Mouse (Mus musculus) hindbrain, embryonic 11.5 days (tissue): ENCODE measurements around the gene Galnt4. TPM values are rescaled to one million over a fixed set of nuclear protein-coding genes. Genes with fewer than 3 reads are reported as not detected.

Experiments
- ATAC-seq: fragments of 200-750 bp; cut with Nextera tagmentation; 2 replicates; pipeline ENCODE4 v1.8.0; 2017; ENCODE audit warnings: mild to moderate bottlenecking, moderate TSS enrichment, moderate library complexity; ENCODE audit not compliant: low FRiP score
- DNase-seq: peaks from one replicate; pipeline ENCODE4 v3.0.0-alpha.2; 2015; ENCODE audit warnings: low spot score
- H3K27ac ChIP-seq: fragments of 300-500 bp; sonication (generic); 2 replicates; pipeline ENCODE4 v1.5.1; 2014; ENCODE audit warnings: mild to moderate bottlenecking, low read depth, low read length
- H3K27me3 ChIP-seq: fragments of 300-500 bp; sonication (generic); 2 replicates; pipeline ENCODE4 v1.6.1; 2014; ENCODE audit warnings: mild to moderate bottlenecking, low read length, moderate library complexity, mixed read lengths; ENCODE audit not compliant: control insufficient read depth, insufficient read depth
- H3K36me3 ChIP-seq: fragments of 300-500 bp; sonication (generic); 2 replicates; pipeline ENCODE4 v1.6.1; 2014; ENCODE audit warnings: mild to moderate bottlenecking, low read length, moderate library complexity, mixed read lengths; ENCODE audit not compliant: control insufficient read depth, insufficient read depth
- H3K4me1 ChIP-seq: fragments of 300-500 bp; sonication (generic); replicated peaks from 2 replicates; pipeline ENCODE4 v1.6.1; 2014; ENCODE audit warnings: low read length, mixed read lengths; ENCODE audit not compliant: control insufficient read depth, insufficient read depth
- H3K4me2 ChIP-seq: fragments of 300-500 bp; sonication (generic); replicated peaks from 2 replicates; pipeline ENCODE4 v1.6.1; 2014; ENCODE audit warnings: mild to moderate bottlenecking, low read depth, low read length
- H3K4me3 ChIP-seq: fragments of 300-500 bp; sonication (generic); 2 replicates; pipeline ENCODE4 v1.5.1; 2014; ENCODE audit warnings: low read depth, low read length
- H3K9ac ChIP-seq: fragments of 300-500 bp; sonication (generic); 2 replicates; pipeline ENCODE4 v1.6.1; 2014; ENCODE audit warnings: low read depth, low read length
- H3K9me3 ChIP-seq: fragments of 300-500 bp; sonication (generic); 2 replicates; pipeline ENCODE4 v1.6.1; 2016; ENCODE audit warnings: low read length; ENCODE audit not compliant: control insufficient read depth
- whole genome bisulfite sequencing: fragments of 180-500 bp; shearing (Covaris S2); extraction: QIAGEN DNeasy Blood & Tissue Kit; methylation state at CpG from one replicate; pipeline ENCODE4 v1.1.7; 2014; 5-methylcytosine and 5-hydroxymethylcytosine counted together
- polyA plus RNA-seq: library from polyadenylated mRNA; unstranded; fragments of >200 nt; fragmentation: Nextera tagmentation; extraction: Ambion mirVana; gene quantifications from 2 replicates; pipeline ENCODE4 v1.2.1, GENCODE M21; 2014

Galnt4 gene
- polyA plus RNA-seq, 1 experiment from 2014 or later = 4.2 TPM

DNA sequence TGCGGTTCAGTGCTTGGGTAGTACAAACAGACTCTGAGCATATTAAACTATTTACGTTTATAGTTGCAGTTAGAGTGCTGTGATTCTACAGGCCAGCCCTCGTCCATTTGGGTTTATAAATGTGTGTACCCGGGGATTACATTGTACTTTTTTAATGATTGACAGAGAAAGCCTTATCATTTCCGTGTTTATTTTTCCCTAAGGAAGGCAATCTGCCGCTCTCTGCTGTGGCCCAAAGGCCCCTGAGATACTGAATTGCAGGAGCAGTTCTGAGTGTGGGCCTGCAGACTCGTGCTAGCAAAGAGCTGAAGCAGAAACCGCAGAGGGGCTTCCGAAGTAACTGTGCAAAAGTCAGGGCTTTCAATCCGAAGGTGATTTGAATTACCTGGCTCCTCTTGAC is 9.9 kb downstream of the Galnt4 start:
- Histone ChIP-seq H3K36me3 (no peaks in the 10 kb centered on the region), H3K9ac (no peak overlapping the region), H3K9me3 (no peaks in the 10 kb centered on the region), H3K27me3 (no peaks in the 10 kb centered on the region), H3K27ac (no peak overlapping the region), H3K4me2 (no peak overlapping the region), H3K4me3 (no peak overlapping the region), H3K4me1 (no peaks in the 10 kb centered on the region; the same call in 1 of the 2 replicates)
- ATAC-seq = no peak
- no peak for DNase-seq
- 87% methylated on average over 10 of the region's 10 CpGs for WGBS

GRCm38 (mm10) chr10:99118697-99119096 is 10.7 kb downstream of the Galnt4 start:
- Histone ChIP-seq H3K9me3 (no peaks in the 10 kb centered on the region), H3K4me2 (no peak overlapping the region), H3K27me3 (no peaks in the 10 kb centered on the region), H3K27ac (no peak overlapping the region), H3K4me1 (no peaks in the 10 kb centered on the region; the same call in 1 of the 2 replicates), H3K9ac (no peak overlapping the region), H3K4me3 (no peak overlapping the region), H3K36me3 (no peaks in the 10 kb centered on the region)
- 67% methylated on average over 6 of the region's 6 CpGs for WGBS
- no peak for ATAC-seq
- no peak for DNase-seq

- ATAC-seq = no peak
These were observed 11.5 kb downstream of the Galnt4 start for GRCm38 (mm10) chr10:99119471-99119870.

GRCm38 (mm10) chr10:99126225-99126624 is 18.3 kb downstream of the Galnt4 start, which contains the start of gene Phxr2:
Gene Phxr2, minus strand, starts transcription at chr10:99126325.
- ATAC-seq (no peak), DNase-seq (no peak)
- no peaks in the 10 kb centered on the region for H3K36me3 ChIP-seq
- no peaks in the 10 kb centered on the region for H3K9me3 ChIP-seq
- no peak within 1 kb of the TSS for H3K27ac ChIP-seq
- WGBS = 86% methylated on average over 4 of the region's 4 CpGs
- H3K9ac ChIP-seq = no peak within 1 kb of the TSS
- no peaks in the 10 kb centered on the region for H3K4me1 ChIP-seq
- H3K4me2 ChIP-seq = no peak within 1 kb of the TSS
- no peaks in the 10 kb centered on the region for H3K27me3 ChIP-seq
- H3K4me3 ChIP-seq = no peak within 1 kb of the TSS

More at GRCm38 (mm10) chr10:99119471-99119870, 11.5 kb downstream of the Galnt4 start:
- Histone ChIP-seq H3K9ac (no peak overlapping the region), H3K4me3 (no peak overlapping the region), H3K4me1 (no peaks in the 10 kb centered on the region; the same call in 1 of the 2 replicates), H3K9me3 (no peaks in the 10 kb centered on the region), H3K4me2 (no peak overlapping the region), H3K27ac (no peak overlapping the region), H3K27me3 (no peaks in the 10 kb centered on the region), H3K36me3 (no peaks in the 10 kb centered on the region)
- 77% methylated on average over 4 of the region's 4 CpGs for WGBS
- DNase-seq = no peak

DNA sequence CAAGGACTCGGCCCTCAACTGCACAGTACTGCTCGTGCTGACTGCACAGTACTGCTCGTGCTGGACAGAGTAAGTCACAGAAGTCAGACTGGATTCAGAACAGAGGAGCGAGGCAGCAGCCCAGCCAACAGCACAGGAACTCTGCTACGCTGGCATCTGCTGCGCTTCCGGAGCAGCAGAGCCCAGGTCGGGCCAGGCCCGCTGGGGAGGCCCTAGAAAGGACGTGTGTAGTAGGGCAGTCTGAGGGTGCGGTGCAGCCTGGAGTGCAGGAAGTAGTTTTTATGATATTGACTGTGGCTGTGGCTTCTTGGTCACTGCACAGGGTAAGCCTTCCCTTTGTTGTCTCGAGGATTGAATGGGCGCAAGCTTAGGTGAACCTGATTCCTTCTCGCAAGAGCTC is 19.0 kb downstream of the Galnt4 start:
- Histone ChIP-seq H3K27me3 (no peaks in the 10 kb centered on the region), H3K9ac (no peak overlapping the region), H3K4me3 (no peak overlapping the region), H3K9me3 (no peaks in the 10 kb centered on the region), H3K4me1 (no peaks in the 10 kb centered on the region), H3K4me2 (no peak overlapping the region), H3K27ac (no peak overlapping the region), H3K36me3 (no peaks in the 10 kb centered on the region)
- no peak for DNase-seq
- ATAC-seq = no peak
- 90% methylated on average over 14 of the region's 14 CpGs for WGBS

DNA sequence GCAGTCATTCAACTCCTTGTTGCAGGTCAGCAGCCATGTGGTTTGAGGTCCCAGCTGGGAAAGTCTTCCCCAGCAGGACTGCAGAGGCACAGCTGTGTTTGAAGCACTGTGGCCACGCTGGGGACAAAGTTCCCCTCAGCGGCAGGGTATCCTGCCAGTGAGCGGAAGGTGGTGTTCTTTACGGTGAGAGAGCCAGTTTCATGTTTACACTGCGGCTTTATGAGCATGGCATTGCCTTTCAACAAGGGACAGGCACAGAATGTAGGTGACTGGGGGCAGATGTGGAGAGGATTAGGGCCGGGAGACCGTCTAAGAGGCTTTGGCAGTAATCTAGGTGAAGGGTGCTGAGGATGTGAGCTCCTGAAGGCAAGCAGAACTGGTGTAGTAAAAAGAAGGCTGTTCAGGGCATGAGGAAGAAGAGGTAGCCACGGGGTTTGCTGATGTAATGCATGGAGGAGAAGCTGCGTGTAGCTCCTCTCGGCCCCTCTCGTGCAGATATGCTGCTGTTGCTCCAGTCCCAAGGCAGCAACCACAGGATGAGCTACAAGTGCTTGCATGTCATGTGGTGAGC is 19.8 kb downstream of the Galnt4 start:
- H3K4me1 ChIP-seq = no peaks in the 10 kb centered on the region
- no peak for DNase-seq
- no peak overlapping the region for H3K4me3 ChIP-seq
- 80% methylated on average over 11 of the region's 11 CpGs for WGBS
- no peaks in the 10 kb centered on the region for H3K27me3 ChIP-seq
- ATAC-seq = no peak
- no peak overlapping the region for H3K4me2 ChIP-seq
- no peaks in the 10 kb centered on the region for H3K36me3 ChIP-seq
- H3K9me3 ChIP-seq = no peaks in the 10 kb centered on the region
- H3K27ac ChIP-seq = no peak overlapping the region
- no peak overlapping the region for H3K9ac ChIP-seq

DNA sequence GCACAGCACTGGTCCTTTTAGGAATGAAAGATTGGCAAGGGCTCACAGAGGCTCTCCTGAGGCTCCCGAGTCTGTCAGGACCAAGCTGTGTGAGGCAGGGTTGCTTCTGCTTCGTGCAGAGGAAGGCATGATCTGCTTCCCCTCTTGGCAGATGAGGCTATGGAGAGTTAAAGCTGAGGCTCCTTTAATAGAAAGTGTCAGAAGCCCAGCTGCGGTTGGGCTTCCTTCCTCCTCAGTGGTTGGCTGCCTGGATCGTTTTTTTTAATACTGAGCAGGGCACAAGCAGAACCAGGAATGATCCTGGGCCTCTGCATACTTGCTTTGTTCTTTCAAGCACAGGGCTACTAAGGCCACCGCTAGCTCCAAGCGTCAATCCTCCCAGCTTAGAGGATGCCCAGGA is 22.7 kb downstream of the Galnt4 start:
- Histone ChIP-seq H3K9ac (no peak overlapping the region), H3K27me3 (no peaks in the 10 kb centered on the region), H3K4me2 (no peak overlapping the region), H3K36me3 (no peaks in the 10 kb centered on the region), H3K9me3 (no peaks in the 10 kb centered on the region), H3K4me1 (no peaks in the 10 kb centered on the region), H3K27ac (no peak overlapping the region), H3K4me3 (no peak overlapping the region)
- 51% methylated on average over 6 of the region's 6 CpGs for whole genome bisulfite sequencing
- 0 out of 2 replicates have a peak, but pooled peaks have one; percentile 10 for ATAC-seq
- DNase-seq = no peak

DNA sequence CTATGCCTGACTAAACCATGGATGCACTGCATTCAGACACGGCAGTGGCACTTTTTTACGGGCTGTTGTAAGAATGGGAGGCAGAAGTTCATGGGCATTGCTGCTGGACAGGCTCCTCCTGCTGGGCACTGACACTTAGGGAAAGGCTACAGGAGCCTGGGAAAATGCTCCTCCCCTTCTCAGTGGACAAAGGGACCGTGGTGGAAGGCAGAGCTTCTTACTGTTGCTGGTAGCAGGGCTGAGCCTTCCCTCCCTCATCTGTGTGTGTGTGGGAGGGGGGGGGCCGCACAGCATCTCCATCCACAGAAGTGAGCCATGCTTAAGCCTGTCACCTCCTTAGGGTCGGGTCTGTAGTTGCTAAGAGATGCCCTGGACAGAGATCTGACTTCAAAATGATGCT is 23.3 kb downstream of the Galnt4 start:
- no peaks in the 10 kb centered on the region for H3K27me3 ChIP-seq

GRCm38 (mm10) chr10:99132189-99132588 is 24.2 kb downstream of the Galnt4 start:
- DNase-seq = no peak
- no peak overlapping the region for H3K4me2 ChIP-seq
- no peak overlapping the region for H3K27ac ChIP-seq
- WGBS = 71% methylated on average over 6 of the region's 6 CpGs
- no peak for ATAC-seq
- no peaks in the 10 kb centered on the region for H3K9me3 ChIP-seq
- no peaks in the 10 kb centered on the region for H3K4me1 ChIP-seq
- H3K9ac ChIP-seq = no peak overlapping the region
- no peaks in the 10 kb centered on the region for H3K36me3 ChIP-seq
- H3K4me3 ChIP-seq = no peak overlapping the region
- no peaks in the 10 kb centered on the region for H3K27me3 ChIP-seq

More for the DNA sequence above, 23.3 kb downstream of the Galnt4 start:
- 0 out of 2 replicates have a peak, but pooled peaks have one; percentile 25 for ATAC-seq
- Histone ChIP-seq H3K9ac (no peak overlapping the region), H3K27ac (no peak overlapping the region), H3K36me3 (no peaks in the 10 kb centered on the region), H3K9me3 (no peaks in the 10 kb centered on the region), H3K4me3 (no peak overlapping the region), H3K4me1 (no peaks in the 10 kb centered on the region), H3K4me2 (no peak overlapping the region)
- 59% methylated on average over 5 of the region's 5 CpGs for WGBS
- DNase-seq = no peak
